In genomic region chr6:115962439-115963085, GRCm38 (mm10) we compare ENCODE assay signal across 11 mouse cellular contexts. TPM values are rescaled to one million over a fixed set of nuclear protein-coding genes. Genes with fewer than 3 reads are reported as not detected.
DNase-seq lines count a peak whose midpoint lies in the region; ATAC-seq lines count a peak whose summit lies in the region.
"Had no signal": no experiment of that assay in that cellular context is flagged by ENCODE, and none has a peak within 500 bp of the region (broad histone marks: within the 10 kb centered on the region; RNA-seq: fewer than 3 reads in every experiment).

No protein-coding gene starts in this region.

- peaks cover 11% of the 10 kb centered on the region; the same call in 1 of the 2 replicates for H3K27me3 ChIP-seq in hindbrain, embryonic 10.5 days (ENCODE audit: insufficient read depth, poor library complexity, severe bottlenecking)
- H3K27me3 ChIP-seq in hindbrain, embryonic 13.5 days = 0 out of 2 replicates have a peak, but pooled peaks cover 8% of the 10 kb centered on the region
- no peaks in the 10 kb centered on the region for H3K27me3 ChIP-seq in neural tube, embryonic 15.5 days (replicated peaks)
- H3K27me3 ChIP-seq in embryonic facial prominence, embryonic 11.5 days (ENCODE audit: control insufficient read depth, insufficient read depth, low read length) = no peaks in the 10 kb centered on the region; the same call in 1 of the 2 replicates

- H3K4me3 ChIP-seq in hindbrain, embryonic 10.5 days = no peak overlapping the region
- H3K4me3 ChIP-seq in hindbrain, embryonic 13.5 days = no peak overlapping the region
- no peak overlapping the region for H3K4me3 ChIP-seq in neural tube, embryonic 15.5 days (replicated peaks)
- no peak overlapping the region for H3K4me3 ChIP-seq in embryonic facial prominence, embryonic 11.5 days (ENCODE audit: low read depth, low read length)

- no peak overlapping the region for H3K4me2 ChIP-seq in hindbrain, embryonic 13.5 days
- no peak overlapping the region for H3K4me2 ChIP-seq in neural tube, embryonic 15.5 days
- no peak overlapping the region for H3K4me2 ChIP-seq in embryonic facial prominence, embryonic 11.5 days (ENCODE audit: low read depth, low read length)

- H3K27ac ChIP-seq in hindbrain, embryonic 10.5 days = no peak overlapping the region
- H3K27ac ChIP-seq in hindbrain, embryonic 13.5 days = no peak overlapping the region
- H3K27ac ChIP-seq in neural tube, embryonic 15.5 days (replicated peaks) = no peak overlapping the region
- no peak overlapping the region for H3K27ac ChIP-seq in embryonic facial prominence, embryonic 11.5 days (replicated peaks; ENCODE audit: low read depth, low read length)

- peaks cover 49% of the 10 kb centered on the region for H3K4me1 ChIP-seq in hindbrain, embryonic 10.5 days (replicated peaks)
- H3K4me1 ChIP-seq in hindbrain, embryonic 13.5 days (replicated peaks) = peaks cover 10% of the 10 kb centered on the region
- no peaks in the 10 kb centered on the region for H3K4me1 ChIP-seq in neural tube, embryonic 15.5 days
- H3K4me1 ChIP-seq in embryonic facial prominence, embryonic 11.5 days (ENCODE audit: control insufficient read depth, insufficient read depth, low read length) = no peaks in the 10 kb centered on the region; the same call in 1 of the 2 replicates

- peaks cover 7% of the 10 kb centered on the region; the same call in 1 of the 2 replicates for H3K36me3 ChIP-seq in hindbrain, embryonic 10.5 days
- no peaks in the 10 kb centered on the region for H3K36me3 ChIP-seq in hindbrain, embryonic 13.5 days
- H3K36me3 ChIP-seq in neural tube, embryonic 15.5 days = no peaks in the 10 kb centered on the region
- H3K36me3 ChIP-seq in embryonic facial prominence, embryonic 11.5 days (replicated peaks; ENCODE audit: control insufficient read depth, insufficient read depth, low read depth, low read length) = no peaks in the 10 kb centered on the region

- no peak overlapping the region for H3K9ac ChIP-seq in hindbrain, embryonic 13.5 days
- H3K9ac ChIP-seq in neural tube, embryonic 15.5 days (replicated peaks) = no peak overlapping the region
- H3K9ac ChIP-seq in embryonic facial prominence, embryonic 11.5 days (replicated peaks; ENCODE audit: low read length) = no peak overlapping the region

- ATAC-seq in hindbrain, embryonic 13.5 days (ENCODE audit: low FRiP score) = no peak
- ATAC-seq in neural tube, embryonic 15.5 days (ENCODE audit: low FRiP score) = no peak
- no peak for ATAC-seq in embryonic facial prominence, embryonic 11.5 days (replicated peaks; ENCODE audit: insufficient number of reproducible peaks, low FRiP score, low TSS enrichment, low read depth)
- ATAC-seq in activated CD4-positive, CD25-positive, alpha-beta regulatory T cell, adult 4 months = no peak

- 40% methylated on average over 23 of the region's 23 CpGs for whole genome bisulfite sequencing in hindbrain, embryonic 10.5 days
- 41% methylated on average over 23 of the region's 23 CpGs for WGBS in hindbrain, embryonic 13.5 days
- WGBS in neural tube, embryonic 15.5 days = 38% methylated on average over 23 of the region's 23 CpGs
- 27% methylated on average over 23 of the region's 23 CpGs for WGBS in embryonic facial prominence, embryonic 11.5 days

- DNase-seq in hindbrain, embryonic 10.5 days (ENCODE audit: low spot score) = peak; percentile 50
- DNase-seq in neural tube, embryonic 10.5 days (ENCODE audit: extremely low spot score, low spot score) = peak; percentile 46
- DNase-seq in embryonic facial prominence, embryonic 11.5 days (ENCODE audit: low spot score) = peak; percentile 41
- no peak for DNase-seq in spleen, postnatal 36 days (ENCODE audit: low spot score in 2 of 2)
- DNase-seq: cerebellum, adult 9-11 months; gastrocnemius, postnatal 14 days; layer of hippocampus, postnatal 36 days had no signal

- H3K9me3 ChIP-seq in hindbrain, embryonic 10.5 days = no peaks in the 10 kb centered on the region
- no peaks in the 10 kb centered on the region for H3K9me3 ChIP-seq in hindbrain, embryonic 13.5 days
- no peaks in the 10 kb centered on the region for H3K9me3 ChIP-seq in neural tube, embryonic 15.5 days (replicated peaks)
- H3K9me3 ChIP-seq in embryonic facial prominence, embryonic 11.5 days (replicated peaks; ENCODE audit: control insufficient read depth, low read length) = no peaks in the 10 kb centered on the region

RNA-seq across cellular contexts. Expression of gene H1foo, which starts 17.8 kb away (rescaled TPM):
- not detected in 2 replicates for polyA plus RNA-seq in hindbrain, embryonic 10.5 days (2016; fragmentation: Nextera tagmentation; extraction: Ambion mirVana)
- polyA plus RNA-seq in hindbrain, embryonic 13.5 days (2015; fragmentation: Nextera tagmentation; extraction: Ambion mirVana) = not detected in 2 replicates
- polyA plus RNA-seq in neural tube, embryonic 15.5 days (2015; fragmentation: Nextera tagmentation; extraction: Ambion mirVana) = not detected in 2 replicates
- polyA plus RNA-seq in embryonic facial prominence, embryonic 11.5 days (2014; fragmentation: Nextera tagmentation; extraction: Ambion mirVana) = not detected in 2 replicates
- under 1 TPM in 1 of 2 experiments, not detected in 1; 0.52 TPM for polyA plus RNA-seq in activated CD4-positive, CD25-positive, alpha-beta regulatory T cell, adult 4 months (2017; shearing (Covaris generic))
- polyA plus RNA-seq: spleen, adult 2 months had no signal

RNA-seq across cellular contexts. Expression of gene Rho, which starts 31.0 kb away (rescaled TPM):
- polyA plus RNA-seq in hindbrain, embryonic 10.5 days (2016; fragmentation: Nextera tagmentation; extraction: Ambion mirVana) = 0.20 and 0.37 TPM in 2 replicates
- 0.21 and 0.58 TPM in 2 replicates for polyA plus RNA-seq in hindbrain, embryonic 13.5 days (2015; fragmentation: Nextera tagmentation; extraction: Ambion mirVana)
- polyA plus RNA-seq in neural tube, embryonic 15.5 days (2015; fragmentation: Nextera tagmentation; extraction: Ambion mirVana) = 2.0 and 2.1 TPM in 2 replicates
- 0.14 TPM in 1 of 2 replicates, not detected in the other for polyA plus RNA-seq in embryonic facial prominence, embryonic 11.5 days (2014; fragmentation: Nextera tagmentation; extraction: Ambion mirVana)
- polyA plus RNA-seq in activated CD4-positive, CD25-positive, alpha-beta regulatory T cell, adult 4 months (2017; shearing (Covaris generic)) = not detected

RNA-seq across cellular contexts. Expression of gene Plxnd1, which starts 32.2 kb away (rescaled TPM):
- polyA plus RNA-seq in hindbrain, embryonic 10.5 days (2016; fragmentation: Nextera tagmentation; extraction: Ambion mirVana) = 24.6 and 28.5 TPM in 2 replicates
- 9.1 and 11.3 TPM in 2 replicates for polyA plus RNA-seq in hindbrain, embryonic 13.5 days (2015; fragmentation: Nextera tagmentation; extraction: Ambion mirVana)
- 8.8 and 9.8 TPM in 2 replicates for polyA plus RNA-seq in neural tube, embryonic 15.5 days (2015; fragmentation: Nextera tagmentation; extraction: Ambion mirVana)
- polyA plus RNA-seq in embryonic facial prominence, embryonic 11.5 days (2014; fragmentation: Nextera tagmentation; extraction: Ambion mirVana) = 19.1 and 20.3 TPM in 2 replicates
- 10 to 100 TPM; 10.6 to 10.8 TPM for polyA plus RNA-seq in activated CD4-positive, CD25-positive, alpha-beta regulatory T cell, adult 4 months (2017; shearing (Covaris generic))

Comparison
In these comparisons a context has a peak if more than half of its experiments do, and no peak if none do; other contexts are left out.
1. DNase-seq: peak in hindbrain, embryonic 10.5 days (single experiment), neural tube, embryonic 10.5 days (single experiment) and embryonic facial prominence, embryonic 11.5 days (single experiment); none in spleen, postnatal 36 days (0 of 2).